Mouse (Mus musculus) kidney, embryonic 14.5 days (tissue): Measurements from ENCODE around the gene Ddx6. TPM values are rescaled to one million over a fixed set of nuclear protein-coding genes. Genes with fewer than 3 reads are reported as not detected.

Source experiments
- ATAC-seq: fragments of 200-750 bp; cut with Nextera tagmentation; 2 replicates; pipeline ENCODE4 v1.8.0; 2017; ENCODE audit warnings: moderate number of reproducible peaks, mild to moderate bottlenecking, moderate TSS enrichment, moderate library complexity; ENCODE audit not compliant: low FRiP score, low TSS enrichment
- H3K27ac ChIP-seq: fragments of 300-500 bp; sonication (generic); 2 replicates; pipeline ENCODE4 v1.5.1; 2014; ENCODE audit warnings: low read depth, mild to moderate bottlenecking, low read length, moderate library complexity, mixed read lengths
- H3K27me3 ChIP-seq: fragments of 300-500 bp; sonication (generic); 2 replicates; pipeline ENCODE4 v1.6.1; 2014; ENCODE audit warnings: mild to moderate bottlenecking, low read length; ENCODE audit not compliant: control insufficient read depth, insufficient read depth
- H3K36me3 ChIP-seq: fragments of 300-500 bp; sonication (generic); 2 replicates; pipeline ENCODE4 v1.6.1; 2014; ENCODE audit warnings: low read length, mixed read lengths; ENCODE audit not compliant: control insufficient read depth, insufficient read depth
- H3K4me1 ChIP-seq: fragments of 300-500 bp; sonication (generic); 2 replicates; pipeline ENCODE4 v1.6.1; 2014; ENCODE audit warnings: low read length, mixed read lengths; ENCODE audit not compliant: control insufficient read depth, insufficient read depth
- H3K4me2 ChIP-seq: fragments of 300-500 bp; sonication (generic); replicated peaks from 2 replicates; pipeline ENCODE4 v1.6.1; 2014; ENCODE audit warnings: low read depth, mild to moderate bottlenecking, low read length
- H3K4me3 ChIP-seq: fragments of 300-500 bp; sonication (generic); 2 replicates; pipeline ENCODE4 v1.5.1; 2014; ENCODE audit warnings: mild to moderate bottlenecking, low read length
- H3K9ac ChIP-seq: fragments of 300-500 bp; sonication (generic); 2 replicates; pipeline ENCODE4 v1.6.1; 2014; ENCODE audit warnings: low read depth, mild to moderate bottlenecking, low read length, moderate library complexity
- H3K9me3 ChIP-seq: fragments of 300-500 bp; sonication (generic); 2 replicates; pipeline ENCODE4 v1.6.1; 2016; ENCODE audit warnings: low read length; ENCODE audit not compliant: control insufficient read depth
- WGBS: fragments of 180-500 bp; shearing (Covaris S2); extraction: QIAGEN DNeasy Blood & Tissue Kit; methylation state at CpG from one replicate; pipeline ENCODE4 v1.1.7; 2014; 5-methylcytosine and 5-hydroxymethylcytosine counted together
- polyA plus RNA-seq: library from polyadenylated mRNA; unstranded; fragments of >200 nt; fragmentation: Nextera tagmentation; extraction: Ambion mirVana; gene quantifications from 2 replicates; pipeline ENCODE4 v1.2.1, GENCODE M21; 2014

Gene Ddx6
- polyA plus RNA-seq, 1 experiment from 2014 or later: 29.1 TPM

GRCm38 (mm10) chr9:44655098-44656066 lies 50.7 kb downstream of the Ddx6 start:
- H3K4me2 ChIP-seq: peak overlapping the region; percentile 26
- no peaks in the 10 kb centered on the region for H3K27me3 ChIP-seq
- no peaks in the 10 kb centered on the region for H3K9me3 ChIP-seq
- peak; percentile 54; the same call in 1 of the 2 replicates for ATAC-seq
- no peak overlapping the region for H3K27ac ChIP-seq
- WGBS: 30% methylated on average over 26 of the region's 26 CpGs
- H3K4me1 ChIP-seq: no peaks in the 10 kb centered on the region
- no peaks in the 10 kb centered on the region for H3K36me3 ChIP-seq
- H3K4me3 ChIP-seq: peak overlapping the region; percentile 17; the same call in 1 of the 2 replicates
- no peak overlapping the region for H3K9ac ChIP-seq

GRCm38 (mm10) chr9:44663706-44664105 lies 59.0 kb downstream of the Ddx6 start:
- Histone ChIP-seq H3K9me3 (no peaks in the 10 kb centered on the region), H3K4me2 (no peak overlapping the region), H3K4me3 (no peak overlapping the region), H3K9ac (no peak overlapping the region), H3K27ac (no peak overlapping the region), H3K27me3 (no peaks in the 10 kb centered on the region), H3K36me3 (no peaks in the 10 kb centered on the region), H3K4me1 (no peaks in the 10 kb centered on the region)
- ATAC-seq: no peak
- WGBS: 91% methylated on average over 6 of the region's 6 CpGs

GRCm38 (mm10) chr9:44671416-44671815 lies 66.7 kb downstream of the Ddx6 start:
- no peak overlapping the region for H3K9ac ChIP-seq
- WGBS: 93% methylated on average over 5 of the region's 5 CpGs
- no peak overlapping the region for H3K4me2 ChIP-seq
- no peaks in the 10 kb centered on the region for H3K9me3 ChIP-seq
- H3K4me1 ChIP-seq: no peaks in the 10 kb centered on the region
- H3K4me3 ChIP-seq: no peak overlapping the region
- H3K36me3 ChIP-seq: no peaks in the 10 kb centered on the region
- no peak for ATAC-seq
- H3K27ac ChIP-seq: no peak overlapping the region
- no peaks in the 10 kb centered on the region for H3K27me3 ChIP-seq

GRCm38 (mm10) chr9:44672291-44672865 lies 67.7 kb downstream of the Ddx6 start:
- H3K27ac ChIP-seq: no peak overlapping the region
- ATAC-seq: no peak
- H3K27me3 ChIP-seq: no peaks in the 10 kb centered on the region
- WGBS: 71% methylated on average over 2 of the region's 2 CpGs
- no peak overlapping the region for H3K4me2 ChIP-seq
- H3K36me3 ChIP-seq: no peaks in the 10 kb centered on the region
- no peak overlapping the region for H3K9ac ChIP-seq
- H3K4me1 ChIP-seq: no peaks in the 10 kb centered on the region
- no peak overlapping the region for H3K4me3 ChIP-seq
- no peaks in the 10 kb centered on the region for H3K9me3 ChIP-seq

GRCm38 (mm10) chr9:44673005-44673404 lies 68.3 kb downstream of the Ddx6 start, which contains the start of gene Treh:
Treh (plus strand) TSS chr9:44673233.
- H3K4me1 ChIP-seq: no peaks in the 10 kb centered on the region
- no peaks in the 10 kb centered on the region for H3K9me3 ChIP-seq
- no peak within 1 kb of the TSS for H3K4me2 ChIP-seq
- H3K4me3 ChIP-seq: no peak within 1 kb of the TSS
- no peaks in the 10 kb centered on the region for H3K27me3 ChIP-seq
- no peaks in the 10 kb centered on the region for H3K36me3 ChIP-seq
- H3K9ac ChIP-seq: no peak within 1 kb of the TSS
- 90% methylated on average over 3 of the region's 3 CpGs for WGBS
- H3K27ac ChIP-seq: no peak within 1 kb of the TSS
- ATAC-seq: no peak

- ATAC-seq: no peak
- Histone ChIP-seq H3K9ac (no peak overlapping the region), H3K27ac (no peak overlapping the region), H3K9me3 (peaks cover 2% of the 10 kb centered on the region; the same call in 1 of the 2 replicates), H3K4me1 (no peaks in the 10 kb centered on the region), H3K36me3 (no peaks in the 10 kb centered on the region), H3K4me3 (no peak overlapping the region), H3K4me2 (no peak overlapping the region), H3K27me3 (no peaks in the 10 kb centered on the region)
- 88% methylated on average over 2 of the region's 2 CpGs for WGBS
These were observed 73.7 kb downstream of the Ddx6 start for GRCm38 (mm10) chr9:44678288-44678871.

GRCm38 (mm10) chr9:44679565-44679964 lies 74.9 kb downstream of the Ddx6 start:
- Histone ChIP-seq H3K27me3 (no peaks in the 10 kb centered on the region), H3K9me3 (peaks cover 2% of the 10 kb centered on the region; the same call in 1 of the 2 replicates), H3K4me1 (no peaks in the 10 kb centered on the region), H3K4me2 (no peak overlapping the region), H3K27ac (no peak overlapping the region), H3K4me3 (no peak overlapping the region), H3K36me3 (no peaks in the 10 kb centered on the region), H3K9ac (no peak overlapping the region)
- WGBS: 62% methylated on average over 5 of the region's 5 CpGs
- no peak for ATAC-seq

GRCm38 (mm10) chr9:44683046-44683445 lies 78.4 kb downstream of the Ddx6 start:
- no peak overlapping the region for H3K27ac ChIP-seq

More at GRCm38 (mm10) chr9:44683046-44683445, 78.4 kb downstream of the Ddx6 start:
- Histone ChIP-seq H3K4me1 (peaks cover 15% of the 10 kb centered on the region), H3K9ac (no peak overlapping the region), H3K9me3 (peaks cover 2% of the 10 kb centered on the region; the same call in 1 of the 2 replicates), H3K4me2 (no peak overlapping the region), H3K27me3 (no peaks in the 10 kb centered on the region), H3K4me3 (no peak overlapping the region), H3K36me3 (peaks cover 9% of the 10 kb centered on the region; the same call in 1 of the 2 replicates)
- no peak for ATAC-seq
- 87% methylated on average over 8 of the region's 8 CpGs for WGBS
